Mouse (Mus musculus): ENCODE measurements at regions not wholly inside any gene's neighbourhood (a gene's known extent, or its start where the extent isn't known, plus 50 kb on each side); places are given as distances from the start of the nearest gene placed in this dataset.

DNA sequence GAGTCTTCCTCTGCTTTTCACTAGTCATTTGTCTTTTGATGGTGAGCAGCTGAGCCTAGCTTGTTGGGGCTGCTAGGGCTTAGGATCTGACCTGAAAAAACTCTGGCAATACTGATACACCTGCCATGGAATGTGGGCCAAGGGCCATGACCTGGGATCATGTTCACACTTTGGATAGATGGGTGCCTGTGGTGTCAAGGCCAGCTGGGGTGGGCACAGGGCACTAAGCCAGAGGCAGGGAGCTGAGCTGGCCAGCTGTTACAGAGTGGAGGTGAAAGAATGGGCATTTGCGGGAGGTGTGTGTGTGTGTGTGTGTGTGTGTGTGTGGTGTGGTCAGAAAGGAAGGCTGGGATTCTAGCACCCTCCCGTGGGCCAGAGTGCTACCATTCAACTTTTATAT lies 105.6 kb upstream of the Auts2 start:
- TF ChIP-seq CTCF (conservative IDR thresholded peaks at IDR 0.05; ENCODE audit: insufficient read depth, insufficient read length, low read depth, low read length) (no peak), POLR2A (IDR thresholded peaks at IDR 0.05; ENCODE audit: low read depth, low read length) (no peak)
